Mouse (Mus musculus) liver, adult 2 months (tissue): ENCODE measurements around the gene Neb. TPM values are rescaled to one million over a fixed set of nuclear protein-coding genes. Genes with fewer than 3 reads are reported as not detected.

Source experiments
- DNase-seq: peaks from one replicate; pipeline ENCODE4 v3.0.0-alpha.2; 2011; ENCODE audit warnings: low read depth, low spot score; ENCODE audit errors: extremely low read depth
- H3K27ac ChIP-seq: fragments of 200-500 bp; replicated peaks from 2 replicates; pipeline ENCODE4 v1.5.1; 2012; ENCODE audit warnings: low read depth, mild to moderate bottlenecking, control low read depth, inconsistent platforms, low read length; ENCODE audit not compliant: insufficient read depth
- H3K27me3 ChIP-seq: fragments of 200-500 bp; 2 replicates; pipeline ENCODE4 v1.6.1; 2012; ENCODE audit warnings: mild to moderate bottlenecking, moderate library complexity, low read length, inconsistent platforms; ENCODE audit not compliant: control insufficient read depth, insufficient read depth
- H3K36me3 ChIP-seq: fragments of 200-500 bp; 2 replicates; pipeline ENCODE4 v1.6.1; 2012; ENCODE audit warnings: low read length, inconsistent platforms; ENCODE audit not compliant: control insufficient read depth, insufficient read depth
- H3K4me1 ChIP-seq: fragments of 200-500 bp; 2 replicates; pipeline ENCODE4 v1.6.1; 2011; ENCODE audit warnings: low read length; ENCODE audit not compliant: control insufficient read depth, insufficient read depth
- H3K4me3 ChIP-seq: fragments of 200-500 bp; 2 replicates; pipeline ENCODE4 v1.5.1; 2011; ENCODE audit warnings: low read depth, mild to moderate bottlenecking, control low read depth, low read length, moderate library complexity; ENCODE audit not compliant: insufficient read depth
- H3K79me2 ChIP-seq: fragments of 200-500 bp; 2 replicates; pipeline ENCODE4 v1.6.1; 2012; ENCODE audit warnings: inconsistent platforms, mild to moderate bottlenecking, low read length, moderate library complexity; ENCODE audit not compliant: control insufficient read depth, insufficient read depth
- H3K9ac ChIP-seq: fragments of 200-500 bp; 2 replicates; pipeline ENCODE4 v1.6.1; 2012; ENCODE audit warnings: low read depth, mild to moderate bottlenecking, control low read depth, inconsistent platforms, low read length
- CTCF ChIP-seq: fragments of 200-500 bp; IDR thresholded peaks from 2 replicates; pipeline ENCODE4 v1.5.1; 2011; ENCODE audit warnings: low read depth, low read length, control low read depth
- POLR2A ChIP-seq: fragments of 200-500 bp; IDR thresholded peaks from 2 replicates; pipeline ENCODE4 v1.6.1; 2011; ENCODE audit warnings: low read length, control low read depth; ENCODE audit not compliant: insufficient read depth; ENCODE audit errors: extremely low read depth
- WGBS: fragments of 180-500 bp; shearing (Covaris S2); methylation state at CpG from one replicate; pipeline ENCODE4 v1.1.7; 2018; 5-methylcytosine and 5-hydroxymethylcytosine counted together
- polyA plus RNA-seq: library from polyadenylated mRNA; depleted of rRNA; stranded (reverse); fragments of >200 nt; gene quantifications from 2 replicates; pipeline ENCODE4 v1.2.3, GENCODE M21; 2012
- total RNA-seq: library from RNA; depleted of rRNA; stranded (reverse); fragments of >200 nt; gene quantifications from 2 replicates; pipeline ENCODE4 v1.2.3, GENCODE M21; 2014

The Neb gene
- total and polyA plus RNA-seq, 2 experiments: 5.6 to 22.7 TPM

DNA sequence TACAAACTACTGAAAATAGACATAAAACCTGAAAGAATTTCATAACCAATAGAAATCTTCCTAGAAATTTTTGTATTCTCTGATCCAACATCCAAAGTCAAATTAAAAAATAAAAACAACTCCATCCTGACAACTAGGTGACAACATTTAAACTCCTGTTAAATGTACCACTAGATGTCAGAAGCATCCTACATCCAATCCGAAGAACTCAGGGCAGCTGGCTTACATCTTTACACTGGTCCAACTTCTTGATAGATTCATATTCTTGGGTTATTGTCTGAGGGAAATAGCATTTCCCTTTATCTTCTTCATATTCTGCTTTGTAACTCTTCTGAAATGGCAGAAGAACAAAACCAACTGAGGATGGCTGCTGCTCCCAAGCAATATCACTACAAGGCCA, 74.9 kb downstream of the Neb start:
- Histone ChIP-seq H3K27me3 (no peaks in the 10 kb centered on the region), H3K36me3 (peaks cover 7% of the 10 kb centered on the region), H3K9ac (no peak overlapping the region), H3K79me2 (no peaks in the 10 kb centered on the region), H3K4me1 (peaks cover 5% of the 10 kb centered on the region; the same call in 1 of the 2 replicates), H3K4me3 (no peak overlapping the region), H3K27ac (no peak overlapping the region)
- no peak for DNase-seq
- 76% methylated on average over 1 of the region's 1 CpGs for whole genome bisulfite sequencing
- no peak for TF ChIP-seq POLR2A
- TF ChIP-seq CTCF: no peak

DNA sequence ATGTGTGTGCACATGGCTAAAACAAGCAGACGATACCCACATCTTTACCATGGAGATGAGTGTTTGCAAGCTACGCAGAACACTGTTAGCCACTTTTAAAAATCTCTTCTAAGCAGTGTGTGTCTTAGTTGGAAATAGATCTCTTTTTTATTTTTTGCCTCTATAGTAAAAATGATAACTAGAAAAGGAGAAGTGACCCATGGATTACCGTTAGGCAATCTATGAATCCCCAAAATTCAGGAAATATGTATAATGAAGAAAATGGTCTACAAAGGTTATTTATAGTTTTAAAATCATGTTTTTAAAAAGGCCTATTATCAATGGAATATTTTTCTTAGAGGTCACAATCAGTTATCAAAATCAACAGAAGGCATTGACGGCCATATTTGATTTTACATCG, 80.3 kb downstream of the Neb start:
- Histone ChIP-seq H3K4me1 (peaks cover 5% of the 10 kb centered on the region; the same call in 1 of the 2 replicates), H3K36me3 (peaks cover 6% of the 10 kb centered on the region; the same call in 1 of the 2 replicates), H3K27ac (no peak overlapping the region), H3K4me3 (no peak overlapping the region), H3K27me3 (no peaks in the 10 kb centered on the region), H3K79me2 (no peaks in the 10 kb centered on the region), H3K9ac (no peak overlapping the region)
- DNase-seq: no peak
- WGBS: 86% methylated on average over 5 of the region's 5 CpGs
- TF ChIP-seq CTCF (no peak), POLR2A (no peak)

- no peak overlapping the region for H3K9ac ChIP-seq
- DNase-seq: no peak
- H3K27me3 ChIP-seq: no peaks in the 10 kb centered on the region
- H3K4me3 ChIP-seq: no peak overlapping the region
- H3K27ac ChIP-seq: no peak overlapping the region
- 87% methylated on average over 9 of the region's 9 CpGs for WGBS
- no peaks in the 10 kb centered on the region for H3K79me2 ChIP-seq
- H3K4me1 ChIP-seq: peaks cover 3% of the 10 kb centered on the region; the same call in 1 of the 2 replicates
- TF ChIP-seq POLR2A: no peak
- no peak for TF ChIP-seq CTCF
- peaks cover 11% of the 10 kb centered on the region; the same call in 1 of the 2 replicates for H3K36me3 ChIP-seq
Observed at GRCm38 (mm10) chr2:52296779-52297178, 81.5 kb downstream of the Neb start.

DNA sequence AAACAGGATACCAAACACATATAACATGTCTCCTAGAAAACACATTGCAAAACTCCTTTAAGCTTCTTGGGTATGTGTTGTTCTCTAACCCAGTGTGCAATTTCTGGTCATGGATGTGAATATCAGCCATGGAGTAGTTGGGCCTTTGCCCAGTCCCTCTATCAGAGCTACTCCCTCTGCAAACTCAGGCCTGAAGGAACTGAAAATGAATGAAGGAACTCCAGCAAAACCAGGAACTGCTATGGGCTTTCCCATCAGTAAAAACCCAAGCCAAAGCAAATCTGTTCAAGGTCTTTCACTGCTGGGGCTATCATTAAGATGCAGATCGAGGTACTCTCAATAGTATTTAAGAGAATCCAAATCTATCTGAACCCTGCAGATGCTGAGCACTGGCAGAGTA, 90.8 kb downstream of the Neb start:
- TF ChIP-seq POLR2A (no peak), CTCF (no peak)
- WGBS: 66% methylated on average over 1 of the region's 1 CpGs

GRCm38 (mm10) chr2:52286421-52286820, 91.9 kb downstream of the Neb start:
- Histone ChIP-seq H3K9ac (no peak overlapping the region), H3K27ac (no peak overlapping the region), H3K79me2 (no peaks in the 10 kb centered on the region), H3K4me1 (no peaks in the 10 kb centered on the region), H3K4me3 (no peak overlapping the region), H3K27me3 (no peaks in the 10 kb centered on the region), H3K36me3 (peaks cover 33% of the 10 kb centered on the region)
- 93% methylated on average over 6 of the region's 6 CpGs for WGBS
- TF ChIP-seq POLR2A (no peak), CTCF (no peak)
- DNase-seq: no peak

More for the DNA sequence above, 90.8 kb downstream of the Neb start:
- DNase-seq: no peak
- no peaks in the 10 kb centered on the region for H3K27me3 ChIP-seq
- peaks cover 36% of the 10 kb centered on the region for H3K36me3 ChIP-seq
- H3K4me1 ChIP-seq: no peaks in the 10 kb centered on the region
- no peak overlapping the region for H3K27ac ChIP-seq
- no peak overlapping the region for H3K4me3 ChIP-seq
- no peaks in the 10 kb centered on the region for H3K79me2 ChIP-seq
- no peak overlapping the region for H3K9ac ChIP-seq

GRCm38 (mm10) chr2:52272146-52272545, 106.1 kb downstream of the Neb start:
- Histone ChIP-seq H3K27me3 (no peaks in the 10 kb centered on the region), H3K4me1 (no peaks in the 10 kb centered on the region), H3K79me2 (no peaks in the 10 kb centered on the region), H3K27ac (no peak overlapping the region), H3K9ac (no peak overlapping the region), H3K36me3 (peaks cover under 1% of the 10 kb centered on the region; the same call in 1 of the 2 replicates), H3K4me3 (no peak overlapping the region)
- DNase-seq: no peak
- TF ChIP-seq CTCF: no peak
- TF ChIP-seq POLR2A: no peak
- 73% methylated on average over 1 of the region's 1 CpGs for WGBS
